Mouse (Mus musculus): ENCODE results near the gene S1pr3.

S1pr3 gene

DNA sequence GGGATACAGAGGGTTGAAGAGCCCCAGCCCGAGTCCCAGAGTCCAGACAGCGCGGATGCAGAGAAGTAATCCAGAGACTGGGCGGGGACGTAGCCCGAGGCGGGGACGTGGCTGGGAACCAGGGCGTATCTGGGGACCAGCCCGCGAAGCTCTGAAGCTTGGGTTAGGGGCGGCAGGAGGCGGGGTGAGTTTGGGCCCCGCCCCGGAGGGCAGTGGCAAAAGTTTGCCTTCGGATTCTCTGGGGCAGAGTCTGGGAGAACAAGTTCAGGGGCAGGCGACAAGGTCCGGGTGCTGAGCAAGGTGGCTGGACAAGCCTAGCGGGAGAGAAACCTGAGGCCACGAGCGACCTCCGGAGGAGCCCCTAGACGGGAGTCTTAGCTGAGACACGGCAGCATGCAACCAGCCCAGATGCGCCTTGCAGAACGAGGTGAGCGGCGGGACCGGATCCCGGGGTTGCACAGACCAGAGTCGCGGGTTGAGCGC lies at the start of gene S1pr3:
Gene S1pr3, plus strand, starts transcription at position 121 of the 483 bp plus-strand sequence.
- no peak for TF ChIP-seq GATA4 (IDR thresholded peaks at IDR 0.05; ENCODE audit: insufficient replicate concordance, low read length)

DNA sequence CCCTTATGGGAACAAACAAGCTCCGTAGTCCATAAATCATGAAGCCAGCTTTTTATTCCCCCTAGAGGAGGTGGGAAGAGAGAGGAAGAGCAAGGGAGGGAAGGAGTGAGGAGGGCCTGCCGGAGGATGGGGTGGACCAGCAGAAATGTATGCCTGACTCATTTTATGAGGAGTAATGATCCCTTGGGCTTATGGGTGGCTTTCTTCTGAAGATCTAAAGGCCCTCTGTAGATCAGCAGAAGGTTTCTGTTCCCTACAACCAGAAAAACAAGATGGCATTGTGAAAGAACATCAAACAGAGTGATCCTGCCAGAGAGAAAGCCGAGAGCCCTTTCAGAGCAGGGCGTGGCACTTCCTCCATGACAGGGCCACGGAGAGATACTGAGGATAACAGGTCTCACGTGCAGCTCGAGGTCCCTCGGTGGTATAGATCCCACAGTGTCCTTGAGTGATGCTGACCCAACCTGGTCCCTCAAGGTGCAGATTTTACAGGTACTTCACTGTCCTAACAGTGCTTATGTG lies 47.9 kb upstream of the S1pr3 start:
- no peak for TF ChIP-seq GATA4 (IDR thresholded peaks at IDR 0.05; ENCODE audit: insufficient replicate concordance, low read length)

GRCm38 (mm10) chr13:51363390-51363789 lies 45.0 kb upstream of the S1pr3 start:
- no peak for TF ChIP-seq GATA4 (IDR thresholded peaks at IDR 0.05; ENCODE audit: insufficient replicate concordance, low read length)

GRCm38 (mm10) chr13:51363985-51364384 lies 44.5 kb upstream of the S1pr3 start:
- no peak for TF ChIP-seq GATA4 (IDR thresholded peaks at IDR 0.05; ENCODE audit: insufficient replicate concordance, low read length)

DNA sequence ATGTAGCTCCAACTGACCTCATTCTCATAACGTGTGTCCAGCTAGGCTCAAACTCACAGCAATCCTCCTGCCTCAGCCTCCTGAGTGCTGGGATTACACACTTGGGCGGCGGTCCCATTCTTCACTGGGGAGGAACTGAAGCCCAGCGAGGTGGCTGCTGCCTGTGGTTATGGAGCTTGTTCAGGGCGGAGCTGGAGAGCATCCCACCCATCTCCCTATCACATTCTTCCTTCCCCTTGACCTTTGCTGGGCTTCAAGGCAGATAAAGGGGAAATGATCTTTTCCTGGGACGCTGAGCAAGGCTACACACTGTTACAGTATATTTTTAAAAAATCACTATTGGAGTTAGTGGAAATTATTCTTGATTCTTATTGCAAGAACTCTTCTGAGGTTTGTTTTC lies 43.2 kb upstream of the S1pr3 start:
- no peak for TF ChIP-seq GATA4 (IDR thresholded peaks at IDR 0.05; ENCODE audit: insufficient replicate concordance, low read length)

- TF ChIP-seq GATA4 (IDR thresholded peaks at IDR 0.05; ENCODE audit: insufficient replicate concordance, low read length): no peak
Observed at GRCm38 (mm10) chr13:51368346-51368745, 40.1 kb upstream of the S1pr3 start.

GRCm38 (mm10) chr13:51369354-51369753 lies 39.1 kb upstream of the S1pr3 start:
- TF ChIP-seq GATA4 (IDR thresholded peaks at IDR 0.05; ENCODE audit: insufficient replicate concordance, low read length): no peak

GRCm38 (mm10) chr13:51373086-51373485 lies 35.4 kb upstream of the S1pr3 start:
- TF ChIP-seq GATA4 (IDR thresholded peaks at IDR 0.05; ENCODE audit: insufficient replicate concordance, low read length): no peak

DNA sequence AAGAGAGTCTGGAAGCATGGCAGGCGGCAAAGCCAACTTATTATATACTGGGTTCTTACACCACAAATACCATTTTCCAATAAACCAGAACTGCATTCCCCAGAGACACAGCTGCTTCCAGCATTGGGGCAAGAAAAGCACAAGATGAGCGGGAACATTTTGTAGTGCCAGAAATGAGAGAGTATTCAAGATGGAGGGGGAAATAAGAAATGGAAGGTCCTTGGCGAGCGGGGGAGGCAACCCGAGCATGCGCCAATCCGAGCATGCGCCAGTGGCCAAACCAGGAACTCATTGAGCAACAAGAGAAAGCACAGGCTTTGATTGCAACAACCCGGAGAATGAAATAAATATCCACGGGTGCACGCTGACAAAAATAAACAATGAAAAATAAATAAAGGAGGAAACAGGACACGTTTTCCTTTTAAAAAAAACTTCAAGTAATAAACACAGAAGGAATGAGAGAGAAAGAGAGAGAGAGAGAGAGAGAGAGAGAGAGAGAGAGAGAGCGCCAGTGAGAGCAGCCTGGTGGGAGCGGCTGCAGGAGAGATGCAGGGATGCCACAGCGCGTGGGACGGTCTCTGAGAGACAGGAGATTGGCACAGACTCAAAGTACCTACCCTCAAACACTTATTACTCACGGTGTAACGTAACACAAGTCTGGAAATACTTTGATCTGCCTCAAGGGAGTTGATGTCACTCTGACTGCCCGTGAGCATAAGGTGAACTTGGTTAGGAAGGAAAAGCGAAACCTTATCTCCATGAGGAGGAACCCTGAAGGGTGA lies 34.2 kb upstream of the S1pr3 start:
- TF ChIP-seq GATA4 (IDR thresholded peaks at IDR 0.05; ENCODE audit: insufficient replicate concordance, low read length): no peak

GRCm38 (mm10) chr13:51378126-51378525 lies 30.3 kb upstream of the S1pr3 start:
- no peak for TF ChIP-seq GATA4 (IDR thresholded peaks at IDR 0.05; ENCODE audit: insufficient replicate concordance, low read length)

DNA sequence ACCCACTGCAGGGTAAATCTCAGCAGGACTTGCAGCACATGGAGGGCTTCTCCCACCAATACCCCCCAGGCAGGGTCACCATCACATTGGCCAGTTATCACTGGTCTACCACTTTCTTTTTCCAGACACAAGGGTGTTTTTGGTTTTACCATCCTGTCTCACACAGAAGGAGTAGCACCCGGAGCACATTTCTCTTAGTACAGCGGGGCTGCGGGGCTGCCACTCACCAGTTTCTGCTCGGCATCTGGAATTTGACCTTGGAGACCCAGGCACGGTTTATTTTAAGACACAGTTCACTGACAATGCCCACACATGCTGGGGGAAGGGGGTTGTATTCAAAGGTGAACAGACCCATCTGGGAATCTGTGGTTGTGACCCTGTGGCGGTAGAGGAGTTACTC lies 28.8 kb upstream of the S1pr3 start:
- no peak for TF ChIP-seq GATA4 (IDR thresholded peaks at IDR 0.05; ENCODE audit: insufficient replicate concordance, low read length)

GRCm38 (mm10) chr13:51381498-51381897 lies 26.9 kb upstream of the S1pr3 start:
- no peak for TF ChIP-seq GATA4 (IDR thresholded peaks at IDR 0.05; ENCODE audit: insufficient replicate concordance, low read length)

- TF ChIP-seq GATA4 (IDR thresholded peaks at IDR 0.05; ENCODE audit: insufficient replicate concordance, low read length): no peak
Observed at GRCm38 (mm10) chr13:51384899-51385298, 23.5 kb upstream of the S1pr3 start.

- no peak for TF ChIP-seq GATA4 (IDR thresholded peaks at IDR 0.05; ENCODE audit: insufficient replicate concordance, low read length)
Observed at GRCm38 (mm10) chr13:51387908-51388307, 20.5 kb upstream of the S1pr3 start.

DNA sequence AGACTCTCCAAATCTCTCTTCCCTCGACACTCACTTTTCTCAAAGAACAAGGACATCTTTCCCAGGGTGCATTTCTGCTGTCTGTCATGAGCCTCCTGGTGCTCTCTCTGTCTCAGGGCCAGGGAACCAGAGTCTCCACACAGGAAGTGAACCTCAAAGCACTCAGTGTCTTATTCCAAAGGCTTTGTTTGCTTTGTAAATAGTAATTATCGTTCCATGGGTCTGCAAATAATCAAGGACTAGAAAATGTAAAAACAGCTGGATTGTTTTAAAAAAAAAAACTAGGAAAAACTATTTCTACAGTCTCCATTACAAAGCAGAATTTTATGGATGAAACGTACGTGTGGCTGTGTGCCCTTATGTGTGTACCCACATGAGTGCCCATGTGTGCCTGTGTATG lies 18.0 kb upstream of the S1pr3 start:
- no peak for TF ChIP-seq GATA4 (IDR thresholded peaks at IDR 0.05; ENCODE audit: insufficient replicate concordance, low read length)

DNA sequence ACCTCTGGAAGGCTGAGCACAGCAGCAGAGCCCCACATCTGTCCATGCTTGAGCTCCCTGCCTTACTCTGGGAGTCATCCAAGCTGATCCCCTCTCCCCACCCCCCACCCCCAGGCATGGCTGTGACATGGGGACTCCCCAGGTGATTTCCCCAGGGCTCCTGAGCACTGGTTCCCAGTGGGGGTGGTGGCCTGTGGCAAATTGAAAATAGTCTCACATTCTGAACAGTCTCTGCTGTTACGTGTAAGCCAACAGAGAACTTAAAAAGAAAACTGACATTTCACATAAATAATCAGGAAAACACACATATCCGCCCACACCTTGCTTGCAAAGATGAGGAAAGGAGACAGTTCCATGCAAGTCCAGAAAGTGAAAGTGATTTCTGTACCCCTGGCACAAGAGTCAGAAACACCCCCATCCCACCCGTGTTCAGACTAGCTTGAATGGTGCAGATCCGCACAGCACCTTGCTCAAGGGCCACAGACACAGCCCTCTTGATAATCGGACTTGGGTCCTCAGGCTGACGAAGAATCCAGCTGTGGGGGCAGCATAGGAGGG lies 17.0 kb upstream of the S1pr3 start:
- no peak for TF ChIP-seq GATA4 (IDR thresholded peaks at IDR 0.05; ENCODE audit: insufficient replicate concordance, low read length)
